Mouse (Mus musculus) heart, embryonic 11.5 days (tissue): ENCODE results near the gene Gmeb2. TPM values are rescaled to one million over a fixed set of nuclear protein-coding genes. Genes with fewer than 3 reads are reported as not detected.

Source experiments
- ATAC-seq: fragments of 200-750 bp; cut with Nextera tagmentation; replicated peaks from 2 replicates; pipeline ENCODE4 v1.8.0; 2017; ENCODE audit warnings: moderate library complexity; ENCODE audit not compliant: insufficient number of reproducible peaks, low FRiP score, low TSS enrichment
- H3K27ac ChIP-seq: fragments of 300-500 bp; sonication (generic); 2 replicates; pipeline ENCODE4 v1.5.1; 2014; ENCODE audit warnings: mild to moderate bottlenecking, low read depth, low read length
- H3K27me3 ChIP-seq: fragments of 300-500 bp; sonication (generic); 2 replicates; pipeline ENCODE4 v1.6.1; 2014; ENCODE audit warnings: mild to moderate bottlenecking, low read length, mixed read lengths; ENCODE audit not compliant: control insufficient read depth, insufficient read depth
- H3K36me3 ChIP-seq: fragments of 300-500 bp; sonication (generic); 2 replicates; pipeline ENCODE4 v1.6.1; 2014; ENCODE audit warnings: mild to moderate bottlenecking, low read length, moderate library complexity, mixed read lengths; ENCODE audit not compliant: control insufficient read depth, insufficient read depth
- H3K4me1 ChIP-seq: fragments of 300-500 bp; sonication (generic); 2 replicates; pipeline ENCODE4 v1.6.1; 2014; ENCODE audit warnings: low read length; ENCODE audit not compliant: control insufficient read depth, insufficient read depth
- H3K4me2 ChIP-seq: fragments of 300-500 bp; sonication (generic); 2 replicates; pipeline ENCODE4 v1.6.1; 2014; ENCODE audit warnings: mild to moderate bottlenecking, moderate library complexity
- H3K4me3 ChIP-seq: fragments of 300-500 bp; sonication (generic); 2 replicates; pipeline ENCODE4 v1.5.1; 2014; ENCODE audit warnings: low read depth, low read length
- H3K9ac ChIP-seq: fragments of 300-500 bp; sonication (generic); 2 replicates; pipeline ENCODE4 v1.6.1; 2014; ENCODE audit warnings: mild to moderate bottlenecking, low read depth, low read length, moderate library complexity
- H3K9me3 ChIP-seq: fragments of 300-500 bp; sonication (generic); replicated peaks from 2 replicates; pipeline ENCODE4 v1.6.1; 2016; ENCODE audit warnings: low read length; ENCODE audit not compliant: control insufficient read depth
- WGBS: fragments of 180-500 bp; shearing (Covaris S2); extraction: QIAGEN DNeasy Blood & Tissue Kit; methylation state at CpG from one replicate; pipeline ENCODE4 v1.1.7; 2014; ENCODE audit not compliant: insufficient replicate concordance; 5-methylcytosine and 5-hydroxymethylcytosine counted together
- polyA plus RNA-seq: library from polyadenylated mRNA; unstranded; fragments of >200 nt; fragmentation: Nextera tagmentation; extraction: Ambion mirVana; gene quantifications from 2 replicates; pipeline ENCODE4 v1.2.1, GENCODE M21; 2014

Gmeb2 gene
- polyA plus RNA-seq, 1 experiment from 2014 or later = 9.1 TPM

DNA sequence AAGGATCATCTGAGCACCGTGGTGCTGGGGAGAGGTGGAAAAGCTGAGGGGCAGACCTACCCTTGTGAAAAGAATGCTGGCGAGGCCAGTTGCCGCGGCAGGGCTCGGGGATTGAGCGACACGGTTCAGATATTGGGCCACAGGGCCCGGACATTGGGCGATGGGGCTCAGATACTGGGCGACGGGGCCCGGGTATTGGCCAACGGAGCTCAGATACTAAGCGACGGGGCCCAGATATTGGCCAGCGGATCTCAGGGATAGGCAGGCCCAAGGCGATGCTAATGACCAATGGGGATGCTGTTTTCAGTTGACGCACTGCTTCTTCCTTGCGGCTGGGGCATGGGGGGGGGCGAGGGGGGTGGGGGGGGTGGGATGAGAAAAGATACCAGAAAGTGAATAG, 56.7 kb downstream of the Gmeb2 start:
- Histone ChIP-seq H3K4me1 (no peaks in the 10 kb centered on the region), H3K9ac (no peak overlapping the region), H3K27ac (no peak overlapping the region), H3K27me3 (no peaks in the 10 kb centered on the region), H3K4me2 (no peak overlapping the region), H3K4me3 (no peak overlapping the region), H3K9me3 (no peaks in the 10 kb centered on the region), H3K36me3 (no peaks in the 10 kb centered on the region)
- 75% methylated on average over 20 of the region's 20 CpGs for WGBS
- ATAC-seq = no peak

DNA sequence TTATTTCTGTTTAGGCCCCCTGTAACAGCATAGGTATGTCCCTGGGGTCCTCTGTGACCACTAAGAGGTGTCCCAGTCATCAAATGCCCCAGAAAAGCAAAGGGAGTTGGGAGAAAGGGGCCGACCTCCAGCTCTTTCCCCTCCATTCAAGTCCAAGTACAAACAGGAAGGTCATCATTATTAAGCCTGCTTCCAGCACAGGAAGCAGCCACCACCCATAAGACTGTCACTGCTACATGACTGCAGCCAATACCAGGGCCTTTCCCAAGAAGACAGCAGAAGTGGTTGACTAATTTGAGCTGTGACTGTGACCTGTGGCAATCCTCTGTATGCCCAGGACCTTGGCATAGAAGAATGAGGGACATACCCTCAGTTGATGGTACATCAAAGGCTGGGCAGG, 59.5 kb downstream of the Gmeb2 start:
- Histone ChIP-seq H3K4me1 (no peaks in the 10 kb centered on the region), H3K9me3 (no peaks in the 10 kb centered on the region), H3K4me3 (no peak overlapping the region), H3K4me2 (no peak overlapping the region), H3K9ac (no peak overlapping the region), H3K27ac (no peak overlapping the region), H3K36me3 (no peaks in the 10 kb centered on the region), H3K27me3 (no peaks in the 10 kb centered on the region)
- no peak for ATAC-seq
- WGBS = 67% methylated on average over 1 of the region's 1 CpGs

DNA sequence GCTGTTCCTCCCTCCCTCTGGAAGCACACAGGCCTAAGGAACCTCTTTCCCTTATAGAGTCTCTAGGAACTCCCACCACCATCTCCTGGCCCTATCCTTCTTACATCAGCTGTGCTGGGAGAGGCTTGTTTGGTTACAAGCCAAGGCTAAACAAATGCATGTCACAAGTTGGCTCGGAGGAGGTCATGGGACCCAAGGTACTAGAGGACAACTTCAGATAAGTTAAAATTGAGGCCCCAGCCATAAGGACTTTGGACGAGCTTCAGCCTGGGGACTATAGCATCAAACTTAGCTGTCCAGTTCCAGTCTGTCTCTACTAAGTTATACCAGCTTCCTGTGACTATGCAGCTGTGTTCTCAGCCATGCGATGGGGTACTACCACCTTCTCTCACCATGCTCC, 60.7 kb downstream of the Gmeb2 start:
- Histone ChIP-seq H3K4me1 (no peaks in the 10 kb centered on the region), H3K9me3 (no peaks in the 10 kb centered on the region), H3K27ac (no peak overlapping the region), H3K36me3 (no peaks in the 10 kb centered on the region), H3K4me3 (no peak overlapping the region), H3K4me2 (no peak overlapping the region), H3K9ac (no peak overlapping the region), H3K27me3 (no peaks in the 10 kb centered on the region)
- WGBS = 79% methylated on average over 3 of the region's 3 CpGs
- no peak for ATAC-seq

DNA sequence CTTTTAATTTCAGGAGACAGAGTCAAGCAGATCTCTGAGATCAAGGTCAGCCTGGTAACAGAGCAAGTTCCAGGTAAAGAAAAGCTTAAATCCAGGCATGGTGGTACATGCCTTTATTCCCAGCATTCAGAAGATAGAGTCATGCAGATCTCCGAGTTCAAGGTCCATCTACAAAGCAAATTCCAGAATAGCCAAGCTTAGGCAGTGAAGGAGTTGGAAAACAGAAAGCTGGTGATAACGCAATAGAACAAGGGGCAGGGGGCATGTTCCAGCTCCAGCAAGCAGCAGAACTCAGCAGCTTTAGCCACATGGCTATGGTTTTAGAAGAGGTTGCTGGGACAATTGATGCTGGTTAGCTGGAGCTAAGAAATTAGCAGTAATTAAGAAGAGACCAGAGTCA, 62.8 kb downstream of the Gmeb2 start:
- peaks cover 4% of the 10 kb centered on the region; the same call in 1 of the 2 replicates for H3K27me3 ChIP-seq
- H3K4me3 ChIP-seq = no peak overlapping the region
- H3K9me3 ChIP-seq = no peaks in the 10 kb centered on the region
- H3K4me1 ChIP-seq = peaks cover 4% of the 10 kb centered on the region
- 75% methylated on average over 2 of the region's 2 CpGs for WGBS
- H3K4me2 ChIP-seq = no peak overlapping the region
- no peak overlapping the region for H3K27ac ChIP-seq
- H3K9ac ChIP-seq = no peak overlapping the region
- H3K36me3 ChIP-seq = no peaks in the 10 kb centered on the region
- no peak for ATAC-seq

DNA sequence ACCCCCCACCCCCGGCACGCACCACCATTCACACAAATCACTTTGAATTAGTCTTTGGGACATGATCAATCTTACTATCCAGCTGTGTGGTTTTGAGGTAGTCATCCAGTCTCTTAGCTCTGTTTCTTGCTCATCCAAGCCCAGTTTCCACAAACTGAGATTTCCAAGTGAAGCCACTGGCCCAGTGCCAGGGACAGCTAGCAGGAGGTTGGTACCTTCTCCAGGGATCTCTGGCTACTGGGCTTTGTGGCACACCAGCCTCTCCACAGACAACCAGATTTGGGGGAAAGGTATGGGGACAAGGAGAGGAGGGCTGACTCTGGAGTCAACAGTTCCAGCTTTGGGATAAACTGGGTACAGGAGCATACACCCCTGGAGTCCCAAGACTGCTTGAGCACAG, 67.5 kb downstream of the Gmeb2 start:
- Histone ChIP-seq H3K4me3 (no peak overlapping the region), H3K27ac (no peak overlapping the region), H3K27me3 (peaks cover 8% of the 10 kb centered on the region), H3K9ac (peak overlapping the region; percentile 50; the same call in 1 of the 2 replicates), H3K4me1 (peaks cover 9% of the 10 kb centered on the region), H3K9me3 (no peaks in the 10 kb centered on the region), H3K36me3 (no peaks in the 10 kb centered on the region), H3K4me2 (peak overlapping the region; percentile 68)
- WGBS = 41% methylated on average over 2 of the region's 2 CpGs
- no peak for ATAC-seq

DNA sequence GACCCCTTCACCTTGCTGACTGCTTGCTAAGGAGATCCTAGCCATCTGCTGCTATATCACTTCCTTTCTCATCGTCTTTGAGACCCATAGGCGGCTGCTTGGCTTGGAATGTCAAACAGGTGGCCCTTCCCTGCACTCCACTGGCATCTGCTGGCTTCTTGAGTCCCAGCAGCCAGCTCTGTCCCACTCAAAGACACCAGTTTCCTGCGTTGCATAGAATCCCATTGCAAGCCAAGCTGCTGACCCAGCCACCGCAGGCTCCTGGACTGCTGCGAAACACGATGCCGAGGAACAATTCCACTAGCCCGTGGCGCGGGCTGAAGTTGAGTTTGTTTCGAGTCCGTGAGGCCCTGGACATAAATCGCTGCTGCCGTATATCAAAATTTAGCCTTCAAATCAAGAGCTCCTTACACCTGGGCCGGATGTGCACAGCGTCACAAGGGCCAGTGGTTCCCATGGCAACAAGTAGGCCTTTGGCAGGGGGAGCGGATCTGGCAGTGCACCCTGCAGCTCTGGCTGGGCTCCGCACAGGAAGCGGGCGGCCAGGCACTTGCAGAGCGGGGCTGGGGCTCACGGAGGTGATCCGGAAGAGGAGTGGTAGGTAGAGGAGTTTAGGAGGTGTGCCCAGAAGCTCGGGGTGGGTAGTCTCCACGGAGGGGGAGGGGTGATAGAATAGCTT, 68.2 kb downstream of the Gmeb2 start, which contains the start of gene Fndc11:
Fndc11 (plus strand) TSS at position 476 of the 679 bp plus-strand sequence.
- Histone ChIP-seq H3K36me3 (no peaks in the 10 kb centered on the region), H3K27me3 (peaks cover 10% of the 10 kb centered on the region), H3K4me1 (peaks cover 9% of the 10 kb centered on the region), H3K4me3 (peak within 1 kb of the TSS; percentile 25), H3K4me2 (peak within 1 kb of the TSS; percentile 68), H3K27ac (peak within 1 kb of the TSS; percentile 35; the same call in 1 of the 2 replicates), H3K9ac (peak within 1 kb of the TSS; percentile 50; the same call in 1 of the 2 replicates), H3K9me3 (no peaks in the 10 kb centered on the region)
- ATAC-seq = peak; percentile 85
- WGBS = 4% methylated on average over 25 of the region's 25 CpGs

DNA sequence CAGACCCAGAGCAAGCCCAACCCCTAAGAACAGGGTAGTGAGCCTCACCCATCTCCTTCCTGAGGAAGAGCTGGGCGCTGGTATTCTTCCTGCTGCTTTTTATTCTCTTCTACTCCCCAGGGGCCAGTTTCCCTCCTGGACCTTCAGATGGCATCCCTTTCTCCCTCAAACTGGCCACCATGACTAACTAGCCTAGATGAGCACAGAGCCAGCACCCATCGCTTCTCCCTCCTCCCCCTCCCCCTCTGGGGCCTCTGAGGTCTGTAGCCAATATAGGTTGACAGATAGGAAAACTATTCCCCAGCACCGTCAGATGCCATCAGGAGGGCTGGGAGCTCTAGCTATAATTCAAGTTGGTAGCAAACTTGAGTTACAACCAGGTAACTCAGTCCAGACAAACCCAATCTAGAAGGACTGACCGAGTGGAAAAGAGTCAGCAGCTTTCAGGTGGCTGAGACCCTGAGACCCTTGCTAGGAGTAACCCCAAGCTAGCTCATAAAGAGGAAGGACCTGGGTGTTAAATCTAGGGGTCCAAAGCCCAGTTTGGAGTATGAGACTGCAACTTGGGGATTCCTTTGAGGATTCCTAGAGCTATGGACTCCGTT, 68.9 kb downstream of the Gmeb2 start:
- WGBS = 48% methylated on average over 5 of the region's 5 CpGs
- H3K9ac ChIP-seq = no peak overlapping the region
- no peaks in the 10 kb centered on the region for H3K9me3 ChIP-seq
- H3K4me3 ChIP-seq = no peak overlapping the region
- H3K4me2 ChIP-seq = peak overlapping the region; percentile 68
- no peak overlapping the region for H3K27ac ChIP-seq
- peaks cover 16% of the 10 kb centered on the region for H3K27me3 ChIP-seq
- no peaks in the 10 kb centered on the region for H3K36me3 ChIP-seq
- ATAC-seq = no peak
- H3K4me1 ChIP-seq = peaks cover 9% of the 10 kb centered on the region

DNA sequence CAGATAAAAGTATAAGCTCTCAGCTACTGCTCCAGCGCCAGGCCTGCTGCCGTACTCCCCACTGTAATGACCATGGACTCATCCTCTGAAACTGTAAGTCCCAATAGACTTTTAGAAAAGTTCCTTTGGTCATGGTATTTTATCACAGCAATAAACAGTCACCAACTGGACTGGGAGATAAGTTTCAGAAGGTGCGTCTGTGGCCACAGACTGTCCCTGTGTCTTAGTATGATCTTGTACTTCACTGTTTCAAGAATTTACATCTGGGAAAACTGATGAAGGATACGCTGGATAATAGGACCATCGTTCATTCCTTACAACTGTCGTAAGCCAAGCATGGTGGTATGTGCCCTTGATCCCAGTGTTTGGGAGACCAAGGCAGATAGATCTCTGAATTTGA, 71.8 kb downstream of the Gmeb2 start:
- ATAC-seq = no peak
- WGBS = 80% methylated on average over 6 of the region's 6 CpGs
- Histone ChIP-seq H3K4me1 (peaks cover 9% of the 10 kb centered on the region), H3K27me3 (peaks cover 44% of the 10 kb centered on the region), H3K27ac (no peak overlapping the region), H3K36me3 (no peaks in the 10 kb centered on the region), H3K4me2 (no peak overlapping the region), H3K9ac (no peak overlapping the region), H3K9me3 (no peaks in the 10 kb centered on the region), H3K4me3 (no peak overlapping the region)
